Mouse (Mus musculus) urinary bladder, postnatal 10 days (tissue): Measurements from ENCODE around the gene Hs6st2.

Experiments used
- DNase-seq: peaks from one replicate; pipeline ENCODE4 v3.0.0; 2022; ENCODE audit warnings: low spot score

Hs6st2 gene

DNA sequence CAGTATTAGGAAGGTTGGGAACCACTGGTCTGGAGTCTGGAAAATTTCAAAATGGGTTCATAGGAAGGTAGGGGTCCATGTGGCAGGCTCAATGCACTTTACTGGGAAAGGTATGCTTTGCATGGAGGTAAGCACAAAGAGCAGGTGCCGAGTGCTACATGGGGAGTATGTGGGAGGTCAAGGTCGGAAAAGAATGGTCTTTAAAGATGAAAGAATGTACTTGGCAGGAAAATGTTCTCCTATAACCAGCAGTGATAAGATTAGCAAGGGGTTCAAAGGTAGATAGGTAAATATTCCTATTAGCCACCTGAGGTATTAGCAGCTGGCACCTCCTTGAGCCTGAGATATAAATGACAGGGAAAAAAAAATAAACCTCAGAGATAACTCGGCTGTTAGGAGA, 338.1 kb downstream of the Hs6st2 start:
- no peak for DNase-seq
